Mouse (Mus musculus) midbrain, embryonic 15.5 days (tissue): ENCODE measurements around the gene Cdk9. TPM values are rescaled to one million over a fixed set of nuclear protein-coding genes. Genes with fewer than 3 reads are reported as not detected.
A peak's percentile ranks its signal among the peaks of the same experiment; 100 is the strongest.

Experiments
- ATAC-seq: fragments of 200-750 bp; cut with Nextera tagmentation; replicated peaks from 2 replicates; pipeline ENCODE4 v1.8.0; 2017; ENCODE audit warnings: moderate TSS enrichment
- H3K27ac ChIP-seq: fragments of 300-500 bp; sonication (generic); 2 replicates; pipeline ENCODE4 v1.5.1; 2015; ENCODE audit warnings: mild to moderate bottlenecking, inconsistent platforms
- H3K27me3 ChIP-seq: fragments of 300-500 bp; sonication (generic); replicated peaks from 2 replicates; pipeline ENCODE4 v1.6.1; 2015; ENCODE audit warnings: inconsistent platforms
- H3K36me3 ChIP-seq: fragments of 300-500 bp; sonication (generic); replicated peaks from 2 replicates; pipeline ENCODE4 v1.6.1; 2015; ENCODE audit warnings: inconsistent platforms
- H3K4me1 ChIP-seq: fragments of 300-500 bp; sonication (generic); 2 replicates; pipeline ENCODE4 v1.6.1; 2015; ENCODE audit warnings: inconsistent platforms
- H3K4me2 ChIP-seq: fragments of 300-500 bp; sonication (generic); 2 replicates; pipeline ENCODE4 v1.6.1; 2015; ENCODE audit warnings: inconsistent platforms, mild to moderate bottlenecking, moderate library complexity
- H3K4me3 ChIP-seq: fragments of 300-500 bp; sonication (generic); 2 replicates; pipeline ENCODE4 v1.5.1; 2015; ENCODE audit warnings: mild to moderate bottlenecking, inconsistent platforms
- H3K9ac ChIP-seq: fragments of 300-500 bp; sonication (generic); 2 replicates; pipeline ENCODE4 v1.6.1; 2015; ENCODE audit warnings: mild to moderate bottlenecking, inconsistent platforms
- H3K9me3 ChIP-seq: fragments of 300-500 bp; sonication (generic); 2 replicates; pipeline ENCODE4 v1.6.1; 2016; ENCODE audit warnings: inconsistent platforms
- WGBS: fragments of 180-500 bp; shearing (Covaris S2); methylation state at CpG from one replicate; pipeline ENCODE4 v1.1.7; 2015; ENCODE audit warnings: mixed read lengths; 5-methylcytosine and 5-hydroxymethylcytosine counted together
- polyA plus RNA-seq: library from polyadenylated mRNA; unstranded; fragments of >200 nt; fragmentation: Nextera tagmentation; extraction: Ambion mirVana; gene quantifications from 2 replicates; pipeline ENCODE4 v1.2.1, GENCODE M21; 2015

Gene Cdk9
- polyA plus RNA-seq, result 73.5 and 76.5 TPM in 2 replicates

GRCm38 (mm10) chr2:32712934-32713817 lies at the start of gene Cdk9:
TSS of gene Cdk9 (minus strand) at chr2:32713076.
- peaks cover 14% of the 10 kb centered on the region; the same call in 1 of the 2 replicates for H3K36me3 ChIP-seq
- peak within 1 kb of the TSS; percentile 82 for H3K9ac ChIP-seq
- no peaks in the 10 kb centered on the region for H3K27me3 ChIP-seq
- peak within 1 kb of the TSS; percentile 99 for H3K27ac ChIP-seq
- ATAC-seq, result peak; percentile 88
- H3K4me3 ChIP-seq, result peak within 1 kb of the TSS; percentile 94
- no peaks in the 10 kb centered on the region for H3K9me3 ChIP-seq
- peak within 1 kb of the TSS; percentile 97 for H3K4me2 ChIP-seq
- peaks cover 22% of the 10 kb centered on the region for H3K4me1 ChIP-seq
- WGBS, result under 1% methylated on average over 50 of the region's 79 CpGs

GRCm38 (mm10) chr2:32761859-32762258 lies 49.0 kb upstream of the Cdk9 start:
- ATAC-seq, result no peak
- no peak overlapping the region for H3K4me2 ChIP-seq
- peaks cover 22% of the 10 kb centered on the region; the same call in 1 of the 2 replicates for H3K36me3 ChIP-seq
- peaks cover 12% of the 10 kb centered on the region for H3K4me1 ChIP-seq
- no peaks in the 10 kb centered on the region for H3K27me3 ChIP-seq
- H3K9ac ChIP-seq, result no peak overlapping the region
- H3K4me3 ChIP-seq, result no peak overlapping the region
- no peak overlapping the region for H3K27ac ChIP-seq
- H3K9me3 ChIP-seq, result no peaks in the 10 kb centered on the region
- WGBS, result 84% methylated on average over 4 of the region's 4 CpGs

- 93% methylated on average over 14 of the region's 14 CpGs for WGBS
- H3K9me3 ChIP-seq, result no peaks in the 10 kb centered on the region
- H3K4me2 ChIP-seq, result no peak overlapping the region
- peaks cover 22% of the 10 kb centered on the region; the same call in 1 of the 2 replicates for H3K36me3 ChIP-seq
- ATAC-seq, result no peak
- no peak overlapping the region for H3K9ac ChIP-seq
- no peak overlapping the region for H3K27ac ChIP-seq
- H3K4me3 ChIP-seq, result no peak overlapping the region
- peaks cover 15% of the 10 kb centered on the region for H3K4me1 ChIP-seq
- H3K27me3 ChIP-seq, result no peaks in the 10 kb centered on the region
Measured at GRCm38 (mm10) chr2:32761361-32761760, 48.5 kb upstream of the Cdk9 start.

GRCm38 (mm10) chr2:32759001-32759400 lies 46.1 kb upstream of the Cdk9 start:
- peaks cover 28% of the 10 kb centered on the region; the same call in 1 of the 2 replicates for H3K36me3 ChIP-seq
- H3K9ac ChIP-seq, result no peak overlapping the region; the same call in 1 of the 2 replicates

GRCm38 (mm10) chr2:32758503-32758902 lies 45.6 kb upstream of the Cdk9 start:
- Histone ChIP-seq H3K9ac (no peak overlapping the region; the same call in 1 of the 2 replicates), H3K9me3 (no peaks in the 10 kb centered on the region), H3K36me3 (peaks cover 28% of the 10 kb centered on the region; the same call in 1 of the 2 replicates), H3K4me3 (no peak overlapping the region), H3K4me2 (no peak overlapping the region), H3K4me1 (peaks cover 15% of the 10 kb centered on the region), H3K27ac (no peak overlapping the region), H3K27me3 (no peaks in the 10 kb centered on the region)
- no peak for ATAC-seq
- 84% methylated on average over 8 of the region's 8 CpGs for WGBS

More at GRCm38 (mm10) chr2:32759001-32759400, 46.1 kb upstream of the Cdk9 start:
- Histone ChIP-seq H3K27ac (no peak overlapping the region), H3K9me3 (no peaks in the 10 kb centered on the region), H3K27me3 (no peaks in the 10 kb centered on the region), H3K4me3 (no peak overlapping the region), H3K4me2 (no peak overlapping the region), H3K4me1 (peaks cover 15% of the 10 kb centered on the region)
- ATAC-seq, result no peak
- 84% methylated on average over 2 of the region's 2 CpGs for WGBS

GRCm38 (mm10) chr2:32757056-32757845 lies 44.4 kb upstream of the Cdk9 start, which contains the start of gene Tor2a:
TSS of gene Tor2a (plus strand) at chr2:32757234.
- Histone ChIP-seq H3K27me3 (no peaks in the 10 kb centered on the region), H3K4me3 (peak within 1 kb of the TSS; percentile 80), H3K27ac (peak within 1 kb of the TSS; percentile 93), H3K36me3 (peaks cover 27% of the 10 kb centered on the region; the same call in 1 of the 2 replicates), H3K4me1 (peaks cover 15% of the 10 kb centered on the region), H3K9ac (peak within 1 kb of the TSS; percentile 92), H3K4me2 (peak within 1 kb of the TSS; percentile 56), H3K9me3 (no peaks in the 10 kb centered on the region)
- ATAC-seq, result peak; percentile 94
- WGBS, result under 1% methylated on average over 66 of the region's 66 CpGs

GRCm38 (mm10) chr2:32756674-32757055 lies 43.8 kb upstream of the Cdk9 start:
- Histone ChIP-seq H3K27ac (peak overlapping the region; percentile 3; the same call in 1 of the 2 replicates), H3K4me1 (peaks cover 18% of the 10 kb centered on the region), H3K27me3 (no peaks in the 10 kb centered on the region), H3K9ac (no peak overlapping the region), H3K4me2 (peak overlapping the region; percentile 56; the same call in 1 of the 2 replicates), H3K9me3 (no peaks in the 10 kb centered on the region), H3K4me3 (peak overlapping the region; percentile 80), H3K36me3 (peaks cover 22% of the 10 kb centered on the region; the same call in 1 of the 2 replicates)
- 30% methylated on average over 6 of the region's 6 CpGs for WGBS
- peak; percentile 43 for ATAC-seq

GRCm38 (mm10) chr2:32752181-32752580 lies 39.3 kb upstream of the Cdk9 start:
- Histone ChIP-seq H3K27ac (no peak overlapping the region), H3K4me1 (peaks cover 22% of the 10 kb centered on the region), H3K4me2 (no peak overlapping the region), H3K36me3 (peaks cover 20% of the 10 kb centered on the region; the same call in 1 of the 2 replicates), H3K4me3 (no peak overlapping the region), H3K9me3 (no peaks in the 10 kb centered on the region), H3K27me3 (no peaks in the 10 kb centered on the region), H3K9ac (no peak overlapping the region)
- no peak for ATAC-seq
- WGBS, result 63% methylated on average over 10 of the region's 10 CpGs

GRCm38 (mm10) chr2:32751665-32752033 lies 38.8 kb upstream of the Cdk9 start:
- no peak for ATAC-seq
- Histone ChIP-seq H3K9ac (peak overlapping the region; percentile 2; the same call in 1 of the 2 replicates), H3K4me1 (peaks cover 20% of the 10 kb centered on the region), H3K4me3 (peak overlapping the region; percentile 25), H3K27ac (peak overlapping the region; percentile 64), H3K9me3 (no peaks in the 10 kb centered on the region), H3K27me3 (no peaks in the 10 kb centered on the region), H3K36me3 (peaks cover 25% of the 10 kb centered on the region; the same call in 1 of the 2 replicates), H3K4me2 (peak overlapping the region; percentile 47)
- 15% methylated on average over 9 of the region's 10 CpGs for WGBS

- peak overlapping the region; percentile 64 for H3K27ac ChIP-seq
- peaks cover 31% of the 10 kb centered on the region; the same call in 1 of the 2 replicates for H3K36me3 ChIP-seq
- peak overlapping the region; percentile 2; the same call in 1 of the 2 replicates for H3K9ac ChIP-seq
- WGBS, result 7% methylated on average over 31 of the region's 31 CpGs
- peak; percentile 77 for ATAC-seq
- no peaks in the 10 kb centered on the region for H3K9me3 ChIP-seq
- no peaks in the 10 kb centered on the region for H3K27me3 ChIP-seq
- peak overlapping the region; percentile 47 for H3K4me2 ChIP-seq
- peaks cover 18% of the 10 kb centered on the region for H3K4me1 ChIP-seq
- H3K4me3 ChIP-seq, result peak overlapping the region; percentile 25
Measured at GRCm38 (mm10) chr2:32750887-32751664, 38.2 kb upstream of the Cdk9 start.

- Histone ChIP-seq H3K27ac (0 out of 2 replicates have a peak overlapping the region, but pooled peaks have one; percentile 64), H3K36me3 (peaks cover 39% of the 10 kb centered on the region), H3K9ac (no peak overlapping the region), H3K4me2 (no peak overlapping the region), H3K9me3 (no peaks in the 10 kb centered on the region), H3K4me1 (peaks cover 18% of the 10 kb centered on the region), H3K27me3 (no peaks in the 10 kb centered on the region), H3K4me3 (no peak overlapping the region)
- no peak for ATAC-seq
- whole genome bisulfite sequencing, result 72% methylated on average over 7 of the region's 7 CpGs
Measured at GRCm38 (mm10) chr2:32750199-32750598, 37.3 kb upstream of the Cdk9 start.
